Mouse (Mus musculus) skeletal muscle tissue, adult 2 months (tissue): Measurements from ENCODE around the gene Agpat4.

Experiments used
- DNase-seq: peaks from one replicate; pipeline ENCODE4 v3.0.0-alpha.2; 2012; ENCODE audit warnings: low read depth, low spot score

The Agpat4 gene

GRCm38 (mm10) chr17:12118561-12118925 lies at the start of gene Agpat4:
TSS of gene Agpat4 (plus strand) at chr17:12118704.
- no peak for DNase-seq

DNA sequence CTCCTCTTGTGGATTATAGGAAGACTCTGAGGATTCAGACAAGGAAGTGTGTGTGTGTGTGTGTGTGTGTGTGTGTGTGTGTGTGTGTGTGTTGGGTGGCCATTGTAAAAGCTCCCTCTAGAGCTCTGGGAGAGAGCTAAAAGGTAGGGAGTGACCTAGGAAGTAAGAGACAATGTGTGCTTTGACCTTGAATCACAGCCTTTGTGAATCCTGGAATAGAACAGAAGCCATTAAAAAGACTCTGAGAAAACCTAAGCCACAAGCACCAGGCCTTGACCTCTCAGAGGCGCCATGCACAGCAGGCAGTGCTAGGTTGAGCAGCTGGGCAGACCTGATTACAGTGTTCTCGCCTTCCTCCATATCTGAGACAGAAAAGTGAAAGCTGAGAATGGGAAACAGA lies 41.7 kb upstream of the Agpat4 start:
- DNase-seq, result no peak

DNA sequence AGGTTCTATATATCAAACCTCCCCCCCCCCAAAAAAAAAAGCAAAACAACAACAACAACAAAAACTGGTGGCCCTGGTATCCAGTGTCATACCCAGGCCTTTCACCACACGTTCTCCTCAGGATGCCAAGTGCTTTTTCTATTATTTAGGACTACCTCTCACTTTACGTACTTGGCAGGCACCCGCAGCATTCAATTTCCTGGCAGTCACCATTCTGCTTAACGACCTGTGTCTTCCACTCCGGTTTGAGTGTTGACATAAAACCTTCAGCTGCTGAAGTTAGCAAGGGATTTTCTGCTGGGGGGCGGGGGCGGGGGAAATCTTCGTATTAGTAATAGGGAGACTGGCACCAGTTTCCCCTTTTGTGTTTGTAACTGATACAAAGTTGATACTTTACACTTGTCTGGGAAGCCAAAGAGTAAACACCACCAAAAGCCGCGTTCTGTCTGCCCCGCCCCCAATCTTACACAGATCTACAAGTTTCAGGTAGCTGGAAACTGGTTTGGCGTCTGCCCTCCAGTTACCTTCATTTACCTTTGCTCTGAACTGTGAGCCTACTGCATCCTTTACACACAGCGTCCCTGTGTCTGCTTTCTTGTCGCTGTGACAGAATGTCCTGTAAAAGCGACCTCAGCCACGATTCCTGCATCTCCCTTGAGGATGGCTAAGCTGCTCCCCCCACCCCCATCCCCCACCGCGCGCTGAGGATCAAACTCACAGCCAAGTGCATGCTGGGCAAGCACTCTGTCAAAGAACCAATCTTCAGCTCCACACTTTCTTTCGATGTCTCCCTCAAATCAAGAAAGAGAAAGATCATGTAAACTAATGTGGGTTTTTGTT lies 37.6 kb upstream of the Agpat4 start:
- DNase-seq, result no peak

DNA sequence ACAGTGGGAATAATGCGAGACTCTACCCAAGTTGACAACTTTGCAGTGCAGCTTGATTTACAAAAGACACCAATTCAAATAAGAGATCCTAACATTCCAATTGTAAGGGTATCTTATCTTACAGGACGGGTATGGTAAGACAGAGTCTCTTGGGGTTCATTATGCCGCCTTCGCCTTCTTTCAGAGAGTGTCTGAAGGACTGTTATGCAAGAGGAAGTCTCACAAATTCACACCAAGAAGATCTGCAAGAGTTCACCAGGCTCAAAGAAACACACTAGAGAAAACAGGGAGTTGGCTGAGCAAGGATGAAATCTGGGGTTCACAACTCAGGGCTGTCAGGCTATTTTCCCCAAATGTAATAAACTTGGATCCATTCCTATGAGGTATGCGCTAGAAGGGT lies 36.3 kb upstream of the Agpat4 start:
- no peak for DNase-seq

- no peak for DNase-seq
These were observed 28.1 kb upstream of the Agpat4 start for GRCm38 (mm10) chr17:12090261-12090927.

GRCm38 (mm10) chr17:12092901-12093564 lies 25.5 kb upstream of the Agpat4 start:
- DNase-seq, result no peak

- DNase-seq, result no peak
These were observed 24.5 kb upstream of the Agpat4 start for GRCm38 (mm10) chr17:12094016-12094415.

GRCm38 (mm10) chr17:12094827-12095590 lies 23.5 kb upstream of the Agpat4 start:
- peak; percentile 71 for DNase-seq

- no peak for DNase-seq
These were observed 19.1 kb upstream of the Agpat4 start for GRCm38 (mm10) chr17:12099415-12099814.

DNA sequence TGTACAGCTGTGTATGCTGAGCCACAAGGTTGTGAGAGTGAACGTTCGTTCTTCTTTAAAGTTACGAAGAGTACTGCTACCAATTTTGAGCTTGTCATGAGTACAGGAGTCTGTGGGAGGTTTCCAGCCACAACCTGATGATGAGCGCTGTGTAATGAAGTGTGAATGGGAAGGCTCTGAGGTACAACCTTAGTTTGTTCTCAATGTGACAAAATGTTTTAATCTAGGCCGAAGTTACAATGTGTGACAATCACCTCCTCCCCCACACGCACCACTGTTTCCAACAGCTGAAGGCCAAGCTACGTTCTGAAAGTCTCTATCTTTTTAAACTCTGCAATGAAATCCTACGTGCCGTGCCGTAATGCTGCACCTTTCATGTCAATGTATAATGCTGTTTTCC lies 16.2 kb upstream of the Agpat4 start:
- no peak for DNase-seq

GRCm38 (mm10) chr17:12103781-12104180 lies 14.7 kb upstream of the Agpat4 start:
- no peak for DNase-seq

DNA sequence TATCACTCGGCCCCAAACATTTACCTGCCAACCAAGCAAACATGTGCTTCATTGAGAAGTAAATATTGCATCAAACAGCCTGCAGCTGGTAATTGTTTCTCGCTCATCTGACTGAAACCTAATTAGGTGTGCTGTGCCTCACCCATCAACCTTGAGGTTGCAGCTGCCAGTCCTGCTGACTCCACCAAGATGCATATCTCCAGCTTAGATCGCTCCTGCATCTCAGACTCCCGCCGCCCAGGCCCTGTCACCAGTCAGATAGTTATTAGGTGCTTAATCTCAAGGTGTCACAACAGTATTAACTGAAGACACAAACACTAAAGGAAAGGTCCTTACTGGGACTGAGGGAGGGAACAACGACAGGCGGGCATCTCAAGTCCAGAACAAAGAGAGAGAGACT lies 14.3 kb upstream of the Agpat4 start:
- DNase-seq, result no peak

- no peak for DNase-seq
These were observed 13.8 kb upstream of the Agpat4 start for GRCm38 (mm10) chr17:12104690-12105089.

GRCm38 (mm10) chr17:12106255-12106654 lies 12.2 kb upstream of the Agpat4 start:
- no peak for DNase-seq

DNA sequence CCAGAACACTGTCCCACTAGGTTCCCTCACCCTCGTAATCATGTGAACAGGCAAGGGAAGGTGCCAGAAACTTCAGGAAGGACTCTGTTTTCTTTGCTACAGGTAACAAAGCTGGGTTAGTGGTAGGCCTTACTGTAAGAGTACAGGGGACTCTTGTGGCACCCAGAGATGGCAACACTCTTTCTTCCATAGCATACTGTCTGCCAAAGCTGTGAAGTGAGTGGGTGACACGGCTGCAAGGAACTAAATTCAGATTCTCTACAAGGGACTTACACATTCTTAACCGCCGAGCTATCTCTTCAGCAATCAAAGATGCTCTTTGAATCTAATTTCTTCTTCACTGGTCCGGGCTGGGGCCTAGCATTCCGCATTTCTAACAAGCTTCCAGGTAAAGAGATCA lies 4.9 kb upstream of the Agpat4 start:
- DNase-seq, result no peak

DNA sequence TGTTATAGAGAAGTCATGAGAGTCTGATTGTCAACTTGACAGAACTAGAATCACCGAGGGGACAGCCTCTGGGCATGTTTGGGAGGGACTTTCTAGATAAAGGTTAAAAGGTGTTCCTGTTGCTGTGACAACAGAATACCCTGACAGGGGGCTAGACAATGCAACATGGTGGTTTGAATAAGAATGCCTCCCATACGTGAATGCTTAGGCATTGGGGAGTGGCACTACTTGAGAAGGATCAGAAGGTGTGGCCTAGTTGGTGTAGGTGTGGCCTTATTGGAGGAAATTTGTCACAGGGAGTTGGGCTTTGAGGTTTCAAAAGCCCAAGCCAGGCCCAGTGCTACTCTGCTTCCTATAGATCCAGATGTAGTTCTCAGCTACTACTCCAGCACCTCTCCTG lies 3.4 kb upstream of the Agpat4 start:
- no peak for DNase-seq

DNA sequence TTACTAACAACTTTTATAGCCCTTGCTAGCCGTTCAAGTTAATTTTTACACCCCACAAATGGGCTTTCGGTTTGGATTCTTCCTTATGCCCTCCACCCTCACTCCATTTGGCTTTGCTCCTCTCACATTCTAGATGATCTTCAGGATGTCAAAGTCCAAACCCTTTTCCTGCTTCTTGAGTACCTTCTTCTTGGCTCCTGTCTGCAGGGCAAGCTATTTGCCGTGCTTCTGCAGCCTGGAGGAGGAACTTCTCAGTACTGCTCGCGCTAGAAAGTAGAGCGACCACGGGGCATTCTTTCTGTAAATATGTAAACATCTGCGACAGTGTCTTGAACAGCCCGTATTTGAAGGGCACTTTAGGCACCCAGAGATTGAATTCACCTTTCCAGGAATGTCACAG lies 373 bp upstream of the Agpat4 start:
- no peak for DNase-seq

DNA sequence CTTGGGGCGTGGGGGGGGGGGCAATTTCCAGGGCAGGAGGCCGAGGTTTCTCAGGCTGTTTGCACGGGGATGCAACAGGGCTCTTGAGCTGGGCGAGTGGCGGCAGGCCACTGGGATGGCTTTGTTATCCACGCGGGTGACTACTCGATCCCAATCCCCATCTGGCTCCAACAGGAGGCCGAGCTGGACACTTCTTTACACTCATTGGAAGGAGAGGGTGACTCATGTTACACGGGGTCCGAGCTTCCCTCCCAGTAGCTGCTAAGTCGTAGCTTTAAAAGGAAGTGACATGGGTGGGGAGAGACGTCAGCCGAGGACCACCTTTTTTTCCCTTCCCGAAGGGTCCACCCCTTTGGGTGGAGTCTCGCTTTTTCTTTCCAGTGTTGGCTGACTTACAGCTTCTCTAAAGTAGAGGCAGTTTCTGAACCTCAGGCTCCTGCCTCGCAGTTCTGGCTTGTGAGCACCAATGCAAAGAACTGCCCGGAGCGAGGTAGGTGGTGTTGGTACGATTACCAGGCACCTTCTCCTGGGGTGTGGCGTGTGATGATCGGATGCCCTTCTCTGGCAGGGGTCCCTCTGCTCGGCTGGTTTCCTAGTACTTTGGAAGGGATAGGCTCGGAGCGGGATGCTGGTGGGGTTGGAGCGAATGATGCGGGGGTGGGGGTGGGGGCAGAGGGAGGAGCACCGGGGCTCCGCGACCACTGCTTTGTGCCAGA lies 580 bp downstream of the Agpat4 start:
- peak; percentile 86 for DNase-seq

GRCm38 (mm10) chr17:12119675-12120074 lies 1.2 kb downstream of the Agpat4 start:
- no peak for DNase-seq

- DNase-seq, result no peak
These were observed 1.8 kb downstream of the Agpat4 start for GRCm38 (mm10) chr17:12120268-12120667.

DNA sequence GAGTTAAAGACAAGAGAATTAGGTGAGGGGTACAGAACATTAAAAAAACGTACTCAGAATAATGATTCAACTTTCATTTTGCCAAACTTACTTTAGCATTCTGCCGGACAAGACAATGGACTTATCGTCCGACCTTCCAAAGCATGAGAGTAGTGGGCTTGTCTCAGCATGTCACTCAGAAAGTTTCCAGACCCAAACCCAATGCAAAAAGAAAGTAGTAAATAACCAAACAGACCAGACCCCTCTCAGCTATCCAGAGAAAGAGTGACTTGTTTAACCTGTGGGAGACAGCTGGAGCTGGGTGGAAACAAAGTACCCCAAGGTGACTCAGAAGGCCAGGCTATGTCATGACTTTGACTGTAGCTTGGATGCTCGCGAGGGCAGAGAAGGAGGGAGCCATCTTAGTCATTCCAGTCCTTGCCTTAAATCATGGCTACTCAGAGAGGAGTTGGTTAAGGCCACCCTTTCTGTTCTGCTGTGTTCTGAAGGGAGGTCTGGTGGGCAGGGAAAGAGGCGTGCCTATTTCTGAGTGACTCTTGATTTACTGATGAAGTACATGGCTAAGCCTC lies 2.8 kb downstream of the Agpat4 start:
- no peak for DNase-seq
